Mouse (Mus musculus): ENCODE measurements around the gene Nf2. TPM values are rescaled to one million over a fixed set of nuclear protein-coding genes. Genes with fewer than 3 reads are reported as not detected.
"Not testable (repeated sequence)": the region's sequence is repeated elsewhere in the genome, so short reads cannot be mapped to it uniquely, and the experiment has no call there.

Nf2 gene
- total RNA-seq, 2 experiments from 2014 or later, result 100 to 104 TPM

- no peak for DNase-seq (ENCODE audit: low spot score in 2 of 2)
- intact Hi-C loops (cut with DNase I), result no loop called here
These were observed 43.2 kb downstream of the Nf2 start for GRCm38 (mm10) chr11:4806031-4806715.

GRCm38 (mm10) chr11:4804921-4805562 is 44.3 kb downstream of the Nf2 start:
- no peak for DNase-seq (ENCODE audit: low spot score in 2 of 2)
- intact Hi-C loops (cut with DNase I), result no loop called here

GRCm38 (mm10) chr11:4803951-4804350 is 45.4 kb downstream of the Nf2 start:
- no peak for DNase-seq (ENCODE audit: low spot score in 2 of 2)

DNA sequence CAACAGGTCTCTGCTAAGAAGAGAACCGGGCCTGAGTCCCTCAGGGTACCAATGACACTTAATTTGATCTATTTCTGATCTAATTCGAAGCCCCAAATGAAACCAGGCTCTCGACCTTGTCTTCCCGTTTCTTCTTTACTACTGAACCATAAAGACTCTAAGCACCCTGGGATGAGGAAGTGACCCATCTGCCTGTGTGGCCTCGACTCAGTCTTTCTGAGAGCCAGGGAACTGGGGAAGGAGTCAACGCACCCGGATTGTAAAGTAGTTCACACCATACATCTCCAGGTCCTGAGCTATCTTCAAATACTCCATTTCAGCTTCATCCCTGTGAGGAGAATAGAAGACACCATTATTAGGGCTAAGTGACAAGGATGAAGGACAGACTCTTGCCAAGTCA is 45.9 kb downstream of the Nf2 start:
- intact Hi-C loops (cut with DNase I), result no loop called here
- no peak for DNase-seq (ENCODE audit: low spot score in 2 of 2)

More at GRCm38 (mm10) chr11:4803951-4804350, 45.4 kb downstream of the Nf2 start:
- intact Hi-C loops (cut with DNase I), result no loop called here

DNA sequence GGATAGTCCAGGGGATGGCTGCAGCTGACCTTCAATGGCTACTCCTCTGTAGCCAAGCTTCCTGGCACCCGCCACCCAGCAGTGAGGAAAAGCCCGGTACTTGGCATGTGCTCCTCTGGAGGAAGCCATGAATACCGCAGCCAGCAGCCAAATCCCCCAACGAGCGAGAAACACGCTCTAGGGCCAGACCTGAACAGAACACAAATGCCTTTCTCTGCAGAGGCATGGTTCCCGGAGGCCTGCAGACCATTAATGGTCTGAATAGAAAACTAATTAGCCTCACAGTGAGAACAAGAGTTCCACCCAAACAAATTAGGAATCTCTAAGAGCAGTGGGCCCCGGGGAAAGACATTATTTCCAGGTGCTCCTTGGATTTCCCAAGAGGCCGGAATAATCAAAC is 46.3 kb downstream of the Nf2 start:
- intact Hi-C loops (cut with DNase I), result no loop called here
- DNase-seq (ENCODE audit: low spot score in 2 of 2), result peak; percentile 53 to 62

DNA sequence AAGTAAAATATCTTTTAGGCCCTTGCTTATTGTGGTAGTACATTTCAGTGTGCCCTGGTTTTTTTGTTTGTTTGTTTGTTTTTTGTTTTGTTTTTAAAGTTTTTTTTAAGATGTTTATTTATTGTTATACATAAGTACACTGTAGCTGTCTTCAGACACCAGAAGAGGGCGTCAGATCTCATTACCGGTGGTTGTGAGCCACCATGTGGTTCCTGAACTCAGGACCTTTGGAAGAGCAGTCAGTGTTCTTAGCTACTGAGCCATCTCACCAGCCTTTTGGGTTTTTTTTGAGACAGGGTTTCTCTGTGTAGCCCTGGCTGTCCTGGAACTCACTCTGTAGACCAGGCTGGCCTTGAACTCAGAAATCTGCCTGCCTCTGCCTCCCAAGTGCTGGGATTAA is 46.9 kb downstream of the Nf2 start:
- DNase-seq (ENCODE audit: low spot score in 2 of 2); intact Hi-C loops (cut with DNase I): not testable (repeated sequence)

- intact Hi-C loops (cut with DNase I), result no loop called here
- no peak for DNase-seq (ENCODE audit: low spot score in 2 of 2)
These were observed 48.7 kb downstream of the Nf2 start for GRCm38 (mm10) chr11:4800654-4801053.

DNA sequence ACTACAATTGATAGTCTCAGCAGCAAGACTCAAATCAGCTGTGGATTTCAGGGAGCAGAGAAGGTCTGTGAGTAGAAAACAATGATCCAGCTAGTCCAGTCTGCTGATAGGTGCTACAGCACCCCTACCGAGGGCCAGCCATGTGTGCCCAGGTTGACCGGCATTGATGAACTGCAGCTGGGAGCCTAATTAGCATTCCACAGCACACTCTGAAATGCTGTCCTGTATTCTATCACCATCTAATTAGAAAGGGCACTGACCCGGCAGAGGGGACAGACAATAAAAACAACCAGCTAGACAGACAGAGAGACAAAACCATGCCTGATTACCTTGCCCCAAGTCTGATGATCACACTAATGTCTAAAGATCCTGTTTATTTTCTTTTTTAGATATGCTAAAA is 56.3 kb downstream of the Nf2 start:
- no peak for DNase-seq (ENCODE audit: low spot score in 2 of 2)
- intact Hi-C loops (cut with DNase I), result no loop called here

- intact Hi-C loops (cut with DNase I), result no loop called here
- no peak for DNase-seq (ENCODE audit: low spot score in 2 of 2)
These were observed 57.8 kb downstream of the Nf2 start for GRCm38 (mm10) chr11:4791549-4791948.

- no peak for DNase-seq (ENCODE audit: low spot score in 2 of 2)
- intact Hi-C loops (cut with DNase I), result no loop called here
These were observed 59.6 kb downstream of the Nf2 start for GRCm38 (mm10) chr11:4789691-4790090.

DNA sequence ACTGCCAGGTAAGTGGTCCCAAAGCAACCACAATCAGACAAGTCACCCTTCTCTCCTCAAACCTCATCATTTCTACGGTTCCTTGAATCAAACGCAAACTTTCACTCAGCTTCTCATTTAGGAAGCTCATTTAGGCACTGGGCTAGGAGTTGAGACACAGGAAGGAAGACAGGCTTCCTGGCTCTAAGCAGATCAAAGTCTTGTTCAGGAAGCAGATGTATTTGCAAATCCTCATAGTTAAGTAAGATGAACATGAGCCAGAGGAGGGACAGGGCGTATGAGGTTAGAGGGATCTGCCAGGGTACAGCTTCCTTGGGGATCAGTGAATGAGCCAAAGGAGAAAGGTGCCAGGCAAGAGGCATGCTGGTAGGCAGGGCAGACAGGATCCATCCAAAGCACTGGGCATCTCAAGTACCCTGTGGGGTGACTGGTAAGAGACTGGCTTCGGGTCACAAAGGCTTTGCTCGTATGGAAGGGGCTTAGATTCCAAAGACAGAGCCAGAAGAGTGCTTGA is 64.7 kb downstream of the Nf2 start:
- DNase-seq (ENCODE audit: low spot score in 2 of 2), result no peak
- intact Hi-C loops (cut with DNase I), result no loop called here

- intact Hi-C loops (cut with DNase I), result no loop called here
- DNase-seq (ENCODE audit: low spot score in 2 of 2), result no peak
These were observed 66.2 kb downstream of the Nf2 start for GRCm38 (mm10) chr11:4783116-4783515.

- intact Hi-C loops (cut with DNase I), result no loop called here
- no peak for DNase-seq (ENCODE audit: low spot score in 2 of 2)
These were observed 68.4 kb downstream of the Nf2 start for GRCm38 (mm10) chr11:4780927-4781326.

- intact Hi-C loops (cut with DNase I), result no loop called here
These were observed 76.4 kb downstream of the Nf2 start for GRCm38 (mm10) chr11:4772925-4773324.

GRCm38 (mm10) chr11:4771756-4772155 is 77.6 kb downstream of the Nf2 start:
- intact Hi-C loops (cut with DNase I), result no loop called here

More at GRCm38 (mm10) chr11:4772925-4773324, 76.4 kb downstream of the Nf2 start:
- peak in 1 of 2 experiments; percentile 64 for DNase-seq (ENCODE audit: low spot score in 2 of 2)

GRCm38 (mm10) chr11:4769881-4770280 is 79.5 kb downstream of the Nf2 start:
- intact Hi-C loops (cut with DNase I), result no loop called here
- no peak for DNase-seq (ENCODE audit: low spot score in 2 of 2)

More at GRCm38 (mm10) chr11:4771756-4772155, 77.6 kb downstream of the Nf2 start:
- DNase-seq (ENCODE audit: low spot score in 2 of 2), result no peak

GRCm38 (mm10) chr11:4769293-4769692 is 80.0 kb downstream of the Nf2 start:
- no peak for DNase-seq (ENCODE audit: low spot score in 2 of 2)
- intact Hi-C loops (cut with DNase I), result no loop called here

GRCm38 (mm10) chr11:4768399-4768798 is 80.9 kb downstream of the Nf2 start:
- DNase-seq (ENCODE audit: low spot score in 2 of 2), result no peak
- intact Hi-C loops (cut with DNase I), result no loop called here

GRCm38 (mm10) chr11:4764476-4764875 is 84.9 kb downstream of the Nf2 start:
- intact Hi-C loops (cut with DNase I), result no loop called here

GRCm38 (mm10) chr11:4763631-4764030 is 85.7 kb downstream of the Nf2 start:
- no peak for DNase-seq (ENCODE audit: low spot score in 2 of 2)
- intact Hi-C loops (cut with DNase I), result no loop called here

More at GRCm38 (mm10) chr11:4764476-4764875, 84.9 kb downstream of the Nf2 start:
- DNase-seq (ENCODE audit: low spot score in 2 of 2), result no peak

- no peak for DNase-seq (ENCODE audit: low spot score in 2 of 2)
- intact Hi-C loops (cut with DNase I), result no loop called here
These were observed 86.8 kb downstream of the Nf2 start for GRCm38 (mm10) chr11:4762511-4762910.
